Mouse (Mus musculus) cerebellum, postnatal 10 days (tissue): ENCODE measurements around the gene Hnrnpdl.

Source experiments
- DNase-seq, 2 experiments: peaks; one replicate each; pipeline ENCODE4 v3.0.0; 2021; ENCODE audit warnings: mixed read lengths in 2 of 2

Hnrnpdl gene

GRCm38 (mm10) chr5:100003895-100004294 lies 35.6 kb downstream of the Hnrnpdl start:
- no peak for DNase-seq

- no peak for DNase-seq
Measured at GRCm38 (mm10) chr5:100000500-100000899, 39.0 kb downstream of the Hnrnpdl start.

- DNase-seq: no peak
Measured at GRCm38 (mm10) chr5:100000048-100000447, 39.4 kb downstream of the Hnrnpdl start.

- DNase-seq: no peak
Measured at GRCm38 (mm10) chr5:99994680-99995079, 44.8 kb downstream of the Hnrnpdl start.

GRCm38 (mm10) chr5:99994166-99994565 lies 45.3 kb downstream of the Hnrnpdl start:
- DNase-seq: no peak
